Mouse (Mus musculus) spleen, adult 2 months (tissue): ENCODE results near the gene Kctd21.

Source experiments
- CTCF ChIP-seq: fragments of 200-500 bp; IDR thresholded peaks from 2 replicates; pipeline ENCODE4 v1.5.1; 2011; ENCODE audit warnings: mild to moderate bottlenecking, inconsistent platforms; ENCODE audit not compliant: insufficient read depth, insufficient read length, insufficient replicate concordance; ENCODE audit errors: extremely low read depth
- POLR2A ChIP-seq: fragments of 200-500 bp; IDR thresholded peaks from 2 replicates; pipeline ENCODE4 v1.6.1; 2011; ENCODE audit warnings: low read depth, low read length, inconsistent platforms

- TF ChIP-seq POLR2A (no peak), CTCF (no peak)
These were observed 7.5 kb downstream of the Kctd21 start for GRCm38 (mm10) chr7:97339623-97340022.
